Mouse (Mus musculus) lung, postnatal 0 days (tissue): ENCODE results near the gene Gse1.

Source experiments
- CTCF ChIP-seq: IDR thresholded peaks from 2 replicates; pipeline ENCODE4 v1.5.1; 2016; ENCODE audit warnings: antibody characterized with exemption, mild to moderate bottlenecking
- EP300 ChIP-seq: IDR thresholded peaks from 2 replicates; pipeline ENCODE4 v1.6.1; 2016; ENCODE audit warnings: antibody characterized with exemption, mild to moderate bottlenecking, control low read depth

DNA sequence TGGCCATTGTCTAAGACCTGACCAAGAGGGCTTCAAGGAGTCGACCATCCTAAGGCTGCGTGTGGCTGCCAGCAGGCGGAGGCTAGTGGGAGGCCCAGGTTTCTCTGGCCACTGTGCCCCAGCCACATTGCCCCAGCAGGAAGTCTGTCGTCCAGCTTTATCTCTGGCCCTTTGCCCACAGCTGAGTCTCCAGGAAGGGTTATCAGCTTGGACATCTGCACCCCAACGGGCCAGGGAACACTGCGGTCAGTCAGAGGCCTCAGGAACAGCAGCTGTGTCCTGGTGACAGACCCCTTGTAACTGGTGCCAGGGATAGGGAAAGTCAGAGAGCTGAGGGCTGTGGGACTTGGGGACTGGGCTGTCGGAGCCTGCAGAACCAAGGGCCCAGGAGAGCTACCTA, 141.7 kb downstream of the Gse1 start:
- TF ChIP-seq CTCF (peak; percentile 30), EP300 (peak; percentile 76)
